Mouse (Mus musculus): ENCODE results near the gene Morc2a. TPM values are rescaled to one million over a fixed set of nuclear protein-coding genes. Genes with fewer than 3 reads are reported as not detected.

Morc2a gene
- polyA plus RNA-seq, 1 experiment from 2014 or later, result 18.1 TPM

GRCm38 (mm10) chr11:3738778-3739177 lies 89.8 kb downstream of the Morc2a start:
- Histone ChIP-seq H3K27me3 (ENCODE audit: control insufficient read depth, insufficient read depth, low read length) (0 out of 2 replicates have a peak, but pooled peaks cover 3% of the 10 kb centered on the region), H3K9ac (ENCODE audit: low read length) (no peak overlapping the region), H3K9me3 (replicated peaks; ENCODE audit: control insufficient read depth, low read length) (no peaks in the 10 kb centered on the region), H3K4me2 (ENCODE audit: low read depth, low read length) (no peak overlapping the region), H3K27ac (ENCODE audit: low read length) (no peak overlapping the region), H3K4me3 (ENCODE audit: low read length) (no peak overlapping the region), H3K36me3 (ENCODE audit: control insufficient read depth, insufficient read depth) (no peaks in the 10 kb centered on the region), H3K4me1 (ENCODE audit: control insufficient read depth, insufficient read depth, low read length) (no peaks in the 10 kb centered on the region)
- ATAC-seq (replicated peaks; ENCODE audit: extremely low read depth, insufficient read depth, low FRiP score), result no peak
- WGBS, result 76% methylated on average over 2 of the region's 2 CpGs

Other genes with a start within 250 kb of the Morc2a start
- 47.1 and 54.9 TPM in 2 replicates for gene Limk2, start 240.0 kb upstream of the Morc2a start, polyA plus RNA-seq (2015; fragmentation: Nextera tagmentation; extraction: Ambion mirVana)
- 30.6 and 31.9 TPM in 2 replicates for gene Rnf185, start 196.8 kb upstream of the Morc2a start, polyA plus RNA-seq (2015; fragmentation: Nextera tagmentation; extraction: Ambion mirVana)
- 0.20 and 0.22 TPM in 2 replicates for gene Pla2g3, start 160.9 kb upstream of the Morc2a start, polyA plus RNA-seq (2015; fragmentation: Nextera tagmentation; extraction: Ambion mirVana)
- gene Inpp5j, start 144.4 kb upstream of the Morc2a start, polyA plus RNA-seq (2015; fragmentation: Nextera tagmentation; extraction: Ambion mirVana), result 10.9 and 12.1 TPM in 2 replicates
- 119 and 126 TPM in 2 replicates for gene Selenom, start 134.5 kb upstream of the Morc2a start, polyA plus RNA-seq (2015; fragmentation: Nextera tagmentation; extraction: Ambion mirVana)
- 93.9 and 104 TPM in 2 replicates for gene Smtn, start 108.6 kb upstream of the Morc2a start, polyA plus RNA-seq (2015; fragmentation: Nextera tagmentation; extraction: Ambion mirVana)
- gene Osbp2, start 214.7 kb downstream of the Morc2a start, polyA plus RNA-seq (2015; fragmentation: Nextera tagmentation; extraction: Ambion mirVana), result 1.3 and 1.6 TPM in 2 replicates
- 0.17 and 0.22 TPM in 2 replicates for gene 4921536K21Rik, start 245.9 kb downstream of the Morc2a start, polyA plus RNA-seq (2015; fragmentation: Nextera tagmentation; extraction: Ambion mirVana)
- gene Dusp18, start 246.0 kb downstream of the Morc2a start, polyA plus RNA-seq (2015; fragmentation: Nextera tagmentation; extraction: Ambion mirVana), result 13.0 and 13.1 TPM in 2 replicates